In the genomic region with DNA sequence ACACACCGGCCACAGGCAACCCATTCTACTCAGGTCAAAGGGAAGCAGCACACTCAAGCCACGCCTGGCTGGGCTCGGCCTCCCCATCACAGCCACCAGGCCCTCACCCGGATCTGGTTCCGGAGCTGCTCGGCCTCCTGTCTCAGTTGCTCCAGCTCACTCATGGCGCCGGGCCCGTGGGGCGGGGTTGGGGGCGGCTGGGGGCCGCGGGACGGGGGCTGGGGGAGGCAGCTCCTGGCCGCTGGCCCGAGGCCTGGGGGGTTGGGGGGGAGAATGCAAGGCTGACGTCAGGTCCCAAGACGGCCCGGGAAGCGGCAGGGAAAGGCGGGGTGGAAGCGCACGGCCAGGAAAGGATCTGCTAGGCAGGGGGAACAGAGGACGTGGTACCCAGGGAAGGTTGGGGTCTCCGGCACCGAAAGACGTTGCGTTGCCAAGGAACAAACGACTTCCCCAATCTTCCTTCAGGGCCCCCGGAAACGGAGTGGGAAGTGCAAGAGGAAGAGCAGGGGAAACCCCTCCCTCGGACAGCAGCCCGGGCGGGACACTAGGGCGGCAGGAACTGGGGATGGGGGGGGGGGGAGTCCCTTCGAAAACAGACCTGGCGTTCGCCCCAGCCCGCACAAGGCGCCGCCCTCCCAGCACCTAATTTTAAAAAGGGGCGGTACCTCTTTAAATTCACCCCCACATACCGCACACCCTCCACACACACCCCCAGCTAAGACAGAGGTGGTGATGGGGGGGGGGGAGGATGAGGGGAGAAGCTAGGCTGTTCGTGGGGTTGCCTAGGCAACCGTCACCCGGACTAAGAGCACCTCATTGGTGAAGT, we compare ENCODE assay signal across 8 mouse cellular contexts. TPM values are rescaled to one million over a fixed set of nuclear protein-coding genes. Genes with fewer than 3 reads are reported as not detected.
DNase-seq lines count a peak whose midpoint lies in the region.

No protein-coding gene starts in this region.

- peak overlapping the region; percentile 99 for H3K27ac ChIP-seq in midbrain, embryonic 10.5 days (replicated peaks)

- DNase-seq in cerebellum, adult 11-12 months, result peak; percentile 82
- no peak for DNase-seq in cerebellum, adult 11 months
- peak; percentile 44 to 65 for DNase-seq in cerebellum, postnatal 36 days
- DNase-seq in gastrocnemius, adult 8-10 months (ENCODE audit: low spot score in 2 of 2), result peak; percentile 50 to 58
- peak; percentile 88 for DNase-seq in induced T-regulatory cell, adult 2 months (ENCODE audit: low read depth)
- DNase-seq in left cerebral cortex, postnatal 36 days (ENCODE audit: low spot score in 2 of 2), result peak; percentile 72 to 82
- peak; percentile 76 for DNase-seq in midbrain, embryonic 10.5 days (ENCODE audit: low spot score)
- peak; percentile 44 for DNase-seq in spleen, adult 12 weeks (ENCODE audit: low spot score)

- peak overlapping the region; percentile 95 for H3K4me3 ChIP-seq in midbrain, embryonic 10.5 days

- H3K27me3 ChIP-seq in midbrain, embryonic 10.5 days (ENCODE audit: low read depth, poor library complexity, severe bottlenecking), result no peaks in the 10 kb centered on the region

- peaks cover 49% of the 10 kb centered on the region for H3K36me3 ChIP-seq in midbrain, embryonic 10.5 days

- WGBS in midbrain, embryonic 10.5 days, result 1% methylated on average over 45 of the region's 46 CpGs

- intact Hi-C loops in left cerebral cortex, postnatal 36 days (cut with DNase I), result loop anchor here (2.0 to 5.0 kb wide), 4 partner anchors 20 to 216 kb away; a partner anchor contains a TSS

- peaks cover 65% of the 10 kb centered on the region for H3K4me1 ChIP-seq in midbrain, embryonic 10.5 days

- no peaks in the 10 kb centered on the region for H3K9me3 ChIP-seq in midbrain, embryonic 10.5 days (replicated peaks)

RNA-seq across cellular contexts. Expression of a gene that starts 2.2 kb away (rescaled TPM):
- not detected for total RNA-seq in gastrocnemius, adult 8-10 months (2022)
- total RNA-seq in left cerebral cortex, postnatal 36 days (2021), result not detected
- polyA plus RNA-seq in midbrain, embryonic 10.5 days (2016; fragmentation: Nextera tagmentation; extraction: Ambion mirVana), result 2.6 and 5.5 TPM in 2 replicates

RNA-seq across cellular contexts. Expression of a gene that starts 2.5 kb away (rescaled TPM):
- total RNA-seq in gastrocnemius, adult 8-10 months (2022), result 100 to 1,000 TPM; 118 to 137 (median 128) TPM
- total RNA-seq in left cerebral cortex, postnatal 36 days (2021), result 100 to 1,000 TPM; 582 to 667 TPM
- 400 and 414 TPM in 2 replicates for polyA plus RNA-seq in midbrain, embryonic 10.5 days (2016; fragmentation: Nextera tagmentation; extraction: Ambion mirVana)

RNA-seq across cellular contexts. Expression of a gene that starts 12.5 kb away (rescaled TPM):
- 10 to 100 TPM; 21.2 to 25.5 (median 22.6) TPM for total RNA-seq in gastrocnemius, adult 8-10 months (2022)
- 10 to 100 TPM; 43.8 to 63.2 TPM for total RNA-seq in left cerebral cortex, postnatal 36 days (2021)
- polyA plus RNA-seq in midbrain, embryonic 10.5 days (2016; fragmentation: Nextera tagmentation; extraction: Ambion mirVana), result 15.1 and 16.4 TPM in 2 replicates

RNA-seq across cellular contexts. Expression of a gene that starts 22.5 kb away (rescaled TPM):
- not detected for total RNA-seq in gastrocnemius, adult 8-10 months (2022)
- 100 to 1,000 TPM; 109 to 115 TPM for total RNA-seq in left cerebral cortex, postnatal 36 days (2021)
- polyA plus RNA-seq in midbrain, embryonic 10.5 days (2016; fragmentation: Nextera tagmentation; extraction: Ambion mirVana), result 9.4 and 27.5 TPM in 2 replicates

RNA-seq across cellular contexts. Expression of a gene that starts 28.5 kb away (rescaled TPM):
- 10 to 100 TPM; 10.5 to 11.7 (median 11.2) TPM for total RNA-seq in gastrocnemius, adult 8-10 months (2022)
- 10 to 100 TPM; 33.6 to 36.1 TPM for total RNA-seq in left cerebral cortex, postnatal 36 days (2021)
- 54.1 and 55.3 TPM in 2 replicates for polyA plus RNA-seq in midbrain, embryonic 10.5 days (2016; fragmentation: Nextera tagmentation; extraction: Ambion mirVana)

Comparison
In these comparisons a context has a peak if more than half of its experiments do, and no peak if none do; other contexts are left out.
1. RNA of a gene that starts 2.5 kb away (total RNA-seq): 582 to 667 TPM in left cerebral cortex, postnatal 36 days; 118 to 137 TPM in gastrocnemius, adult 8-10 months; every median in the first group is over 4 times any median in the second.